Mouse (Mus musculus) forebrain, embryonic 10.5 days (tissue): ENCODE measurements around the gene E2f7. TPM values are rescaled to one million over a fixed set of nuclear protein-coding genes. Genes with fewer than 3 reads are reported as not detected.

Experiments
- DNase-seq: peaks from one replicate; pipeline ENCODE4 v3.0.0-alpha.2; 2017; ENCODE audit warnings: low spot score; ENCODE audit errors: extremely low spot score
- H3K27ac ChIP-seq: fragments of 300-500 bp; sonication (generic); 2 replicates; pipeline ENCODE4 v1.5.1; 2016; ENCODE audit warnings: mild to moderate bottlenecking
- H3K27me3 ChIP-seq: fragments of 300-500 bp; sonication (generic); 2 replicates; pipeline ENCODE4 v1.6.1; 2016; ENCODE audit warnings: mild to moderate bottlenecking; ENCODE audit not compliant: poor library complexity, severe bottlenecking
- H3K36me3 ChIP-seq: fragments of 300-500 bp; sonication (generic); replicated peaks from 2 replicates; pipeline ENCODE4 v1.6.1; 2016; ENCODE audit warnings: mild to moderate bottlenecking, moderate library complexity
- H3K4me1 ChIP-seq: fragments of 300-500 bp; sonication (generic); 2 replicates; pipeline ENCODE4 v1.6.1; 2016
- H3K4me3 ChIP-seq: fragments of 300-500 bp; sonication (generic); 2 replicates; pipeline ENCODE4 v1.5.1; 2016; ENCODE audit warnings: mild to moderate bottlenecking, moderate library complexity
- H3K9me3 ChIP-seq: fragments of 300-500 bp; sonication (generic); 2 replicates; pipeline ENCODE4 v1.6.1; 2016; ENCODE audit warnings: mild to moderate bottlenecking, moderate library complexity
- WGBS: fragments of 180-500 bp; shearing (Covaris S2); methylation state at CpG from one replicate; pipeline ENCODE4 v1.1.7; 2016; 5-methylcytosine and 5-hydroxymethylcytosine counted together
- polyA plus RNA-seq: library from polyadenylated mRNA; unstranded; fragments of >200 nt; fragmentation: Nextera tagmentation; extraction: Ambion mirVana; gene quantifications from 2 replicates; pipeline ENCODE4 v1.2.1, GENCODE M21; 2016

Gene E2f7
- polyA plus RNA-seq, 1 experiment from 2014 or later, result 43.8 TPM

DNA sequence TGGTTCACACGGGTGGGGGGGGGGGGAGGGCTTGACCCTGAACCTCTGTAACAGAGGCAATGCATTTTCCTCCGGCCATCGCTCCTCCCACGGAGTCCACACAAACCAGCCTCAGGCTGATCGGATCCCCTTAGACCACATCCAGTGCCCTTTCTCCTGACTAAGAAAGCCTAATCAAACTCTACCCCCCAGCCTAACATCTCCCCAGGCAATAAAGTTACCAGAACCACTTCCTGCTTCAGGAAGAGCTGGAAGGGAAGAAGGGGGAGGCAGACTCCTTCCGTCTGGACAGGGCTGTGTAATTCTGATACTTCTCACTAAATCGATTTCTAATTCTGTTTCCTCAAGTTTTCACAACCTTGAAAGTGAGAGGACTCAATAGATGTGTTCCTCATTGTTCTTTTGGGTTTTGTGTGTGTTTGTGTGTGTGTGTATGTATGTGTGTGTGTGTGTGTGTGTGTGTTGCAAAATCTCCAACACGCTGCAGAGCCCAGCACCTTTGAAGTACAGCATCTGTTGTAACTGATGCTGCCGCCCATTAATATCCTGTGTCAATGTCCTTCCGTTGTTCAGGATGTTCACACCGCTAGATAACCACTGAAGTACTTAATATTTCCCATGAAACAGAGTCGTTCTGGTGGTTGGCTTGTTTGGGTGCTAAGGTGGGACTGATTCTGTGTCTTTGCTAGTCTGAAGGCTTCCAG lies 43.0 kb downstream of the E2f7 start:
- 80% methylated on average over 12 of the region's 12 CpGs for WGBS
- H3K4me1 ChIP-seq, result peaks cover 4% of the 10 kb centered on the region; the same call in 1 of the 2 replicates
- no peaks in the 10 kb centered on the region for H3K9me3 ChIP-seq
- H3K36me3 ChIP-seq, result peaks cover 44% of the 10 kb centered on the region
- no peak overlapping the region for H3K27ac ChIP-seq
- DNase-seq, result no peak
- no peak overlapping the region for H3K4me3 ChIP-seq
- H3K27me3 ChIP-seq, result no peaks in the 10 kb centered on the region

DNA sequence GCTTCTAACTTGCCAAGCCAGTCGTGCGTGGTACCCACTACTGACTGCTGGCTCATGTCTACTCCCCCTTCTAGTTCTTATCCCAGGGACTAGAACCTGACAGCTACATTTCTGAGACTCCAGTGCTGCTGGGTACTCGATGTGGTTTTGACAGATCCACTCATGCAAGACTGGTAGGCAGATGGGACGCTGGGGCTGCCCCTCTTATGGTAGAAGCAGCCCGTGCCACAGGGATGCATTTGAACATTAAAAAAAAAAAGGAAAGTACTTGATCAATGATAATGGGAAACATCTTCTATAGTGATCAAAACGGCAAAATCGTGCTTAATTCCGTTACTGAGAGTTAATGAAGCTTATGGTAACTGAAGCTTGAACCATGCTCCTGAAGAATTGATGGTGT lies 44.4 kb downstream of the E2f7 start:
- Histone ChIP-seq H3K27me3 (no peaks in the 10 kb centered on the region), H3K36me3 (peaks cover 30% of the 10 kb centered on the region), H3K4me1 (peaks cover 4% of the 10 kb centered on the region; the same call in 1 of the 2 replicates), H3K27ac (no peak overlapping the region), H3K4me3 (no peak overlapping the region), H3K9me3 (no peaks in the 10 kb centered on the region)
- no peak for DNase-seq
- WGBS, result 93% methylated on average over 8 of the region's 8 CpGs

DNA sequence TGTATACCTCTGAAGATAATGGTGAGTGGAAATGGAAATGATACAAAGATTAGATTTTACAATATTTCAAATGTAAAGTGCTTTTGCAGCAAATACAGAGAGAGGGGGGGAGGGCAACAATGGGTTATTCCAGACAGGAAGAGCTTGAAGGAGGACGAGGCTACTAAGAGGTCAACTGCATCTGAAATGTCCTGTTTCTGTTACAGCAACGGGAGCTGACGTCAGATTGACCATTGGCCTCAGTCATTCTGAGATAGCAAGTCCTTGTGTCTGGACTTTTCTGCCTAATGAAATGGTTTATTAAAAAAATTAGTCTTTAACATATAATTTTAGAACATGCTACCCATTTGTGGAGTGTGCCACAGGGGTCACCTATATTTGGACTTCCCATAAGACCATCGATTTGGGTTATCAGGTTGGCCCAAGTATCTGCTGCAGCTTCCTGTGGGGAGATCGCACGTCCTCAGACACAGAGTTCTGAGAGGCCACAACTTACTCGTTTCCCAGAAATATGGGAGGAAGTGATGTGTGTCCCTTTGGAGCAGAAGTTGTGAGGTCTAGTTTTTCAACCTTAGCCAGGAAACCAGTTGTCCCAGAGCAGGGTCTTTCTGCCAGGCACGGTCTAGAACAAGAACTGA lies 48.0 kb downstream of the E2f7 start:
- no peak for DNase-seq
- H3K27me3 ChIP-seq, result no peaks in the 10 kb centered on the region
- WGBS, result 86% methylated on average over 8 of the region's 8 CpGs
- no peaks in the 10 kb centered on the region for H3K36me3 ChIP-seq
- no peak overlapping the region for H3K27ac ChIP-seq
- no peak overlapping the region for H3K4me3 ChIP-seq
- H3K9me3 ChIP-seq, result no peaks in the 10 kb centered on the region
- 0 out of 2 replicates have a peak, but pooled peaks cover 6% of the 10 kb centered on the region for H3K4me1 ChIP-seq

DNA sequence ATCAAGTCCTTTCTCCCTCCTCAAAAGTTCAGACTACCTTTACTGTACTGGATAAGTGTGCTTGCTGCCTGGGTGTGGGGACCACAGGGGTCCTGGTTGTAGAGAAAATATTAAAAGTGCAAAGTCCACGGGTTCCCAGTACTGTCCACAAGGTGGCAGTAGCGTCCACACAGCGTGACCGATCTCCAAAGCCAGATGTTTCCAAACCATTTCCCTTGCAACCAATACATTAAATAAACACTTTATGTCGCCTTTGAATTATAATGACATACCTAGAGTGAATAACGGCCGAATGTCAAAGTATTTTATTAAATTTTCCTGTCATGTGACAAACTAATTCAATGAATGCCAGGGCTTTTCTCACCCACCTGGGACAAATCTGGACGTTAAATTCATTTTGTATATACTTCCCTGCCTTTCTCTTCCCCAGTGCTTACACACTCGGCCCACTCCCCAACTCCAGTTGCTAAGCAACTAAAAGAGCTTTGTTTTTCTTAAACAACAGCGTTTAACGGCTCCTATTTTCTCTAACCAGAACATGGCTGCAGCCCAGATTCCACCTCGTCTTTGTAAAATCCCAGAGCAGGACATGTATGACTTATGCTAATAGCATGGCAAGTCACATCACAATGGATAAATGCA lies 49.4 kb downstream of the E2f7 start:
- Histone ChIP-seq H3K36me3 (no peaks in the 10 kb centered on the region), H3K9me3 (no peaks in the 10 kb centered on the region), H3K4me1 (0 out of 2 replicates have a peak, but pooled peaks cover 6% of the 10 kb centered on the region), H3K27ac (no peak overlapping the region), H3K27me3 (no peaks in the 10 kb centered on the region), H3K4me3 (no peak overlapping the region)
- WGBS, result 24% methylated on average over 12 of the region's 12 CpGs
- peak; percentile 54 for DNase-seq

DNA sequence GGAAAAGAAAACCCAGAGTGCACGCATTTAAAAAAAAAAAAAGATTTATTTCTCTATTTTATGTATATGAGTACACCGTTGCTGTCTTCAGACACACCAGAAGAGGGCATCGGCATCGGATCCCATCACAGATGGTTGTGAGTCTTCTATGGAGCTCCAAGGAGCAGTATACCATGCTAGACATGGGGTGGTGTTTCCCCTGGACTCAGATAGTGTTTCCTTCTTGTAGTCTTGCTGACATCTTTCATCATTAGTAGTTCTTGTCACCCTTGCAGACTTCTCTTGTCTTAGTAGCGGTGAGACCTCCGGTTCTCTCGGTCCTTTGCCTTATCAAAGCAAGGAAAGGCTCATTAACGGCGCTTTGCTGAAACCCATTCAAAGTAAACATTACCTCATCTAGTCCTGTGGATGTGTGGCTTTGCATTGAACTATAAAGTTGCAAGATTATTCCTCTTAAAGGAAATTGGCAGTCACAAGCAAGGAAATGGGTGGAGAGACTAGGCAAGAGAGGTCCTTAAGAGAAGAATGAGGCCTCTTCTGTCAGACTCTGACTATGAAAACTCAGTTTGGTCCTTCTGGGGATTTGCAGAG lies 50.1 kb downstream of the E2f7 start:
- no peak overlapping the region for H3K4me3 ChIP-seq
- no peak overlapping the region for H3K27ac ChIP-seq
- H3K36me3 ChIP-seq, result no peaks in the 10 kb centered on the region
- no peak for DNase-seq
- no peaks in the 10 kb centered on the region for H3K27me3 ChIP-seq
- H3K9me3 ChIP-seq, result no peaks in the 10 kb centered on the region
- 85% methylated on average over 9 of the region's 9 CpGs for WGBS
- 0 out of 2 replicates have a peak, but pooled peaks cover 6% of the 10 kb centered on the region for H3K4me1 ChIP-seq

DNA sequence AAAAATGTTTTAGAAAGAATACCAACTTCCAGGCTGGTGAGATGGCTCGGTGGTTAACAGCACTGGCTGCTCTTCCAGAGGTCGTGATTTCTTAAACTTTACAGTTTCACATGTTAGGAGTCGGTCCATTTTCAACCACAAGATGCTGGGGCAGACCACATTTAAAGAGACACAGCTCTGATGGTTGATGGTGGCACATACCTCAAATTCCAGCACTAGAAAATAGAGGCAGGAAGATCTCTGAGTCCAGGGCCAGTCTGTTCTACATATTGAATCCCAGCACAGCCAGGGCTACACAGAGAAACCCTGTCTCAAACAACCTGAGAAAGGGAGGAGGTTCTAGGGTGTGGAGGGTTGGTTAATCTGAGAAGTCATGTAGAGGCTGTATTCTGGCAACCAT lies 56.1 kb downstream of the E2f7 start:
- H3K4me3 ChIP-seq, result no peak overlapping the region
- no peak overlapping the region for H3K27ac ChIP-seq
- 89% methylated on average over 3 of the region's 3 CpGs for WGBS
- H3K4me1 ChIP-seq, result peaks cover 13% of the 10 kb centered on the region; the same call in 1 of the 2 replicates
- H3K36me3 ChIP-seq, result no peaks in the 10 kb centered on the region
- no peaks in the 10 kb centered on the region for H3K27me3 ChIP-seq
- H3K9me3 ChIP-seq, result no peaks in the 10 kb centered on the region
- DNase-seq, result no peak

DNA sequence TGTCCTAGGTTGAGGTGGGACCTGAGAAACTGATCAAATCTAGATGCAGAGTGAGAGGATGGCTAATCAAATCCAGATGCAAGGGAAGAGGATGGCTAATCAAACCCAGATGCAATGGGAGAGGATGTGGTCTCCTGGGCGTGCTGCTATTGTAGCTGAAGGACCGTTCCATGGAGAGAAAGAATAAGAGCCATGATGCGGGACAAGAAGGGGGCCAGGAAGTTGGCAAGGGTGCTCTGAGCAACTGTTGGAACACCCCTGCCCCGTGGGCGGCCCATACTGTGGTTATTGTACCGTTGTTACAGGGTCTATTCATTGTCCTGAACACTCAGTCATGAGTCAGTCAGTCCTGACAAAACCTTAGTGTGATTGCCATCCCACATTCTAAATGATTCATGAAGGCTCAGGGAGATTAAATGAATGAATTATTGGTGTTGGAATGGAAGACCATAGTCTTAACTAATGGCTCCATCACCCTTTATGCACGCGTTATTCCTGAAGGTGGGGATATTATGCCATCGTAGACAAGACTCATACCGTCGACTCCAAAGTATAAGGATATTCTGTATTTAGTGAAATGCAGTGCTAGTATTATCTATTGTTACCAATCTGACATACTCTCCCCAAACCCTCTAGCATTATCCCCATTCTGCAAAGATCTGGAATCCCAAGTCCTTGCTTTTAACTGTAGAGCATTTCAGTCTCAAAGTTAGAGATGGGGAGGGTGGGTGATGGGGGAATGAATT lies 59.2 kb downstream of the E2f7 start:
- H3K4me1 ChIP-seq, result peaks cover 17% of the 10 kb centered on the region; the same call in 1 of the 2 replicates
- DNase-seq, result no peak
- 82% methylated on average over 11 of the region's 11 CpGs for WGBS

DNA sequence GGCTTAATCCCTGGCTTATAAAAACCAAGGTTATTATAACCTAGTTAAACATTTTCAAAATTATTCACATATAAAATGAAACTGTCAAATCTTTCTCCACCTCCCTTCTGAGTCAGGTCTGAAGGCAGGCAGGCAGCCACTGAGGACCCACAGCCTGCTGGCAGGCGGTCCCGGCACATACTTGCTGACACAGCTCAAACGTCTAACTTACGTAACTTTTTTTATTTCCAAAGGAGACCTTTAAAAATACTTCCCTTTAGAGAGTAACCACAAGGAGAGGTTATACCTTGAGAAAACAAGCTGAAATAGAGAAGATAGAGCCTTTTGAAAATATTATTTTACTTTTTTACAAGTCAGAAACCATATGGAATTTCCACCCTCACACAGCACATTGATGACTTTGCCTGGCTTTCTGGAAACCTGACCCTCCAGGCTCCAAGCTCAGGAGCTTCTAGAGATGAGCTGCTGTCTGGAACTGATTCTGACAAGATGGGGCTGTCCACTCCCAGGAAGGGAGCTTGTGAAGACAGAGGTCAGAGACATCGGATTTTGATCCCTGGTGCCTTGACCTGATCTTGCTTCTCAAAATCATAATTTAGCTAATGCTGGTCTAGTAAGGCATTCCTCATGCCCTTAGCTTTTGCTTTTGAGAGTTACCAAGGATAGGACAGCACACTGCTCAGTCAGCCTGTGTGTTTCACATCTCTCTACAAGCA lies 59.9 kb downstream of the E2f7 start:
- DNase-seq, result no peak
- Histone ChIP-seq H3K9me3 (no peaks in the 10 kb centered on the region), H3K27me3 (peaks cover 9% of the 10 kb centered on the region; the same call in 1 of the 2 replicates), H3K27ac (no peak overlapping the region), H3K36me3 (no peaks in the 10 kb centered on the region), H3K4me1 (peaks cover 17% of the 10 kb centered on the region; the same call in 1 of the 2 replicates), H3K4me3 (no peak overlapping the region)
- WGBS, result 81% methylated on average over 5 of the region's 5 CpGs

More for the DNA sequence above, 59.2 kb downstream of the E2f7 start:
- H3K9me3 ChIP-seq, result no peaks in the 10 kb centered on the region
- peaks cover 2% of the 10 kb centered on the region; the same call in 1 of the 2 replicates for H3K27me3 ChIP-seq
- no peak overlapping the region for H3K27ac ChIP-seq
- H3K4me3 ChIP-seq, result no peak overlapping the region
- H3K36me3 ChIP-seq, result no peaks in the 10 kb centered on the region

DNA sequence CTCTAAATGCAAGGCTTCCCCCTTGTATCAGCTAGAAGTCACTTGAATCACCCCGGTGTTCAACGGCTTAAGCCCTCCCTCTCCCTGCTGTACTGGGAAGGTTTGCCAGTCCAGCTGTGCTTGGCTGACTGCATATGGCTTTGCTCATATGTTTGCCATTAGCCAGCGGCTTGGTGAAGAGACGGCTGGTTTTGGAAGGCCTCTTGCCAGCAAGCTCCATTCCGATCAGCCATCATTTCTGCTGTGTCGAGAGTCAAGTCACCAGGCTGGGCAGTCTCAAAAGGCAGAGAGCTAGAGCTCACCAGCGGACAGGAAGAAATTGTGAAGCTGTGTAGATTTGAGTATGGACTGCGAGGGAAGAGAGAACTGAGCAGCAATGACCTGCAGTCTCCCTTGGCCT lies 61.2 kb downstream of the E2f7 start:
- H3K27me3 ChIP-seq, result peaks cover 16% of the 10 kb centered on the region; the same call in 1 of the 2 replicates
- H3K9me3 ChIP-seq, result no peaks in the 10 kb centered on the region
- DNase-seq, result no peak
- 78% methylated on average over 8 of the region's 8 CpGs for WGBS
- H3K4me1 ChIP-seq, result peaks cover 17% of the 10 kb centered on the region; the same call in 1 of the 2 replicates
- no peak overlapping the region for H3K27ac ChIP-seq
- no peaks in the 10 kb centered on the region for H3K36me3 ChIP-seq
- no peak overlapping the region for H3K4me3 ChIP-seq

DNA sequence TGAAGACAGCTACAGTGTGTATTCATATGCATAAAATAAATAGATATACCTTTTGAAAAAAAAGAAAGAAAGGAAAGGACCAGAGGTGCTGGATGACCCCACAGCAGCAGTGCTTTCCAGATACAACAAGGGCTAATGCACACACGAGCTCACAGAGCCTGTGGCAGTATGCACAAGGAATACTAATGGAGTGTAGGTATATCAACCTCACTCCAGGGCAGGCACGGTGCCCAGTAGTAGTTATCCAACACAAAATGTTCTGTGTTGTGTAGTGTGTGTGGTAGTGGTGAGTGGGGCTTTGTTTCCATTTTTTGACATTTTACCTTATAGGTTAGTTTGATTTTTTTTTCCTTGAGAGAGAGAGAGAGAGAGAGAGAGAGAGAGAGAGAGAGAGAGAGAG lies 65.3 kb downstream of the E2f7 start:
- Histone ChIP-seq H3K9me3 (no peaks in the 10 kb centered on the region), H3K4me3 (no peak overlapping the region), H3K27ac (no peak overlapping the region), H3K4me1 (peaks cover 24% of the 10 kb centered on the region), H3K27me3 (peaks cover 36% of the 10 kb centered on the region), H3K36me3 (no peaks in the 10 kb centered on the region)
- 86% methylated on average over 2 of the region's 2 CpGs for WGBS
- DNase-seq, result no peak

DNA sequence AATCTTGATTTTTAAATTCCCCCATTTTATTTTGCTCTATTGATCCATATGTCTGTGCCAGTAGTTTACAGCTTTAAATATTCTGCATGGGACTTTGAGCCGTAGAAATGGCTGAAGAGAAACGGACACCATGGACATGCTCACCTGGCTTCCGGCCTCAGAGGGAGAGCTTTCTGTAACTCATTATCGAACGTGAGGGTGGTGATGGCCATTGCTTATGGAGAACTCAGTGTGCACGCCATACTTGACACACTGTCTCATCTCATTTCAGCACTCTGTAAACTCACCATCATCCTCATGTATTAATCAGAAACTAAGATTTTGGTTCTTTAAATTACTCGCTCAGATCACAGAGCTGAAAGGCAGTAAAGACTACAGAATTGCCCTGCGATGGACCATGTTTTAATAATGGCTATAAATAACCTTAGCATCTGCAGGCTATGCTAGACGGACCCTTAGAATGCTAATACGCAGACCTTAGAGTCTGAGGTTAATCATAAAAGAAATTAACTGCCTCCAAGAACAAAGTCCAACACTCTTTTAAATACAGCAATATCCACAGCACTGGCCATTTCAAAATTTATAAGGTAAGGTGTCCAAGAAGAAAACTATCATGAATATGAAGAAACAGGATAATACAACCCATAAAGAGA lies 66.1 kb downstream of the E2f7 start:
- no peak overlapping the region for H3K27ac ChIP-seq

More for the DNA sequence above, 66.1 kb downstream of the E2f7 start:
- DNase-seq, result no peak
- no peak overlapping the region for H3K4me3 ChIP-seq
- H3K36me3 ChIP-seq, result no peaks in the 10 kb centered on the region
- H3K27me3 ChIP-seq, result peaks cover 42% of the 10 kb centered on the region
- peaks cover 16% of the 10 kb centered on the region for H3K4me1 ChIP-seq
- 91% methylated on average over 10 of the region's 10 CpGs for WGBS
- H3K9me3 ChIP-seq, result no peaks in the 10 kb centered on the region
